Mouse (Mus musculus): ENCODE measurements around the gene Ky. TPM values are rescaled to one million over a fixed set of nuclear protein-coding genes. Genes with fewer than 3 reads are reported as not detected.

Gene Ky
- polyA plus RNA-seq (2015; fragmentation: Nextera tagmentation; extraction: Ambion mirVana): 0.02 and 0.04 TPM in 2 replicates

DNA sequence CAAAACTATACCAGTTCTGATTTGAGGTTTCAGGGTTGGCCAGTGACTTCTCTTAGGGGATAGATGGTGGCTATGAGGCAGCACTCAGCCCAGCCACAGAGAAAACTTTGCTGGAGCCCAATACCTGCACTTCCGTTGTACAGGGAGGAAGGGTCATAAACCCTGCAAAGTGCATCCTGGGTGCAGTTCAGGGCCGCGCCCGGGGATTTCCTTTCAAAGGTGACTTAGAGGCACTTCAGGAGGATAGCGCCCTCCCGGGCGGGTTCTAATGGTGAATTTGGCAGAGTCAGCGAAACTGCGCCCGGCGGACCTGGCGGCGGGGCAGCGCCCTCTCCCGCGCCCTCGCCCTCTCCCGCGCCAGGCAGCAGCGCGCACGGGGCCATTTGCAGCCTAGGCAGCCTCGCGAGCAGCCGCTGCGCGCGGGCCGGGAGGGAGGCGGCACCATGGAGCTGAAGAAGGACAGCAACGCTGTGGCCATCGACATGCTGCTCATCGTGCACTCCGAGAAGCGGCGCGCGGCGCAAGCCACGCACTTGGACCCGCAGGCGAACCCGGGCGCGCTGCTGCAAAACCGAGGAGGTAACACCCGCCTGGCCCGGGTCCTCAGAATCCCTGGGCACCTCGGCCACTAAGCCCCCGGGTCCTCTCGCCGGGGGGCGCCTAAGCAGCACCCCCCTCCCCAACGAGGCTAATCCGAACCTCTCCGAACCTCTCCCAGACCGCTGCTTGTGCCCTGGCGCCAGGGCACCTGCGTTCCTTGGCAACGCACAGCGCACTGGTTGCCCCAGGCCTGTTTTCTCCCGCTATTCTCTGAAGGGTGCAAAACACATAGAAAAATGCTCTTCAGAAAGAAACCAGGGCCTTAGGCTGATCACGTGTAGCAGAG is at the start of gene Ky:
Gene Ky (plus strand): TSS at position 51 of the 886 bp plus-strand sequence.

Other genes starting within 250 kb of the Ky start
- 0.49 and 0.91 TPM in 2 replicates for gene Ephb1, start 151.1 kb upstream of the Ky start, polyA plus RNA-seq (2015; fragmentation: Nextera tagmentation; extraction: Ambion mirVana)
- gene Anapc13, start 120.5 kb downstream of the Ky start, polyA plus RNA-seq (2015; fragmentation: Nextera tagmentation; extraction: Ambion mirVana): 110 and 111 TPM in 2 replicates
- gene Cep63, start 120.8 kb downstream of the Ky start, polyA plus RNA-seq (2015; fragmentation: Nextera tagmentation; extraction: Ambion mirVana): 26.9 and 28.5 TPM in 2 replicates
- 8.3 and 9.4 TPM in 2 replicates for gene Amotl2, start 210.9 kb downstream of the Ky start, polyA plus RNA-seq (2015; fragmentation: Nextera tagmentation; extraction: Ambion mirVana)